Mouse (Mus musculus): ENCODE results near the gene Bbs1. TPM values are rescaled to one million over a fixed set of nuclear protein-coding genes. Genes with fewer than 3 reads are reported as not detected.

Gene Bbs1
- total and polyA plus RNA-seq, 3 experiments = 1.2 to 1.9 TPM; not detected in 1

DNA sequence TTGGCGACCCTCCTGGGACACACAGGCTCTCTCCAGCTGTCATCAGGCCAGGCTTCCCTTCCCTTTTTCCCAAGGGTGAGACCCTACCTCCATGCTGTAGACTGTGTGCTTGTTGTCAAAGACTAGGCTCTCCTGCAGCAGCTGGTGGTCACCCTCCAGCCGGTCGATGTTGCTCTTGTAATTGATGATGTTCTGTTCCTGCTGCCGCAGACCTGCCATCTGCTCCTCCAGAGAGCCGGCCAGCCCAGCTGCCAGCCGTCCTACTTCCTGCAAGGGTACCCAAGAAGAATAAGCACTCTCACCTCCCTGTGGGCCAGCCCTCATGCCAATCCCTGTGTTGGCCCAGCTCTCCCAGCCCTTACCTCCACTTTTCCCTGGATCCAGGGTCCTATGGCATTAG lies 43.4 kb downstream of the Bbs1 start (continued):
- TF ChIP-seq MAX (IDR thresholded peaks at IDR 0.05; ENCODE audit: low read length) (no peak), USF1 (IDR thresholded peaks at IDR 0.05; ENCODE audit: low read depth, low read length) (no peak), ZMIZ1 (IDR thresholded peaks at IDR 0.05; ENCODE audit: low read depth, low read length) (no peak), MAZ (IDR thresholded peaks at IDR 0.05; ENCODE audit: low read depth, low read length) (no peak), MAFK (IDR thresholded peaks at IDR 0.05; ENCODE audit: borderline replicate concordance, low read depth, low read length) (no peak)

DNA sequence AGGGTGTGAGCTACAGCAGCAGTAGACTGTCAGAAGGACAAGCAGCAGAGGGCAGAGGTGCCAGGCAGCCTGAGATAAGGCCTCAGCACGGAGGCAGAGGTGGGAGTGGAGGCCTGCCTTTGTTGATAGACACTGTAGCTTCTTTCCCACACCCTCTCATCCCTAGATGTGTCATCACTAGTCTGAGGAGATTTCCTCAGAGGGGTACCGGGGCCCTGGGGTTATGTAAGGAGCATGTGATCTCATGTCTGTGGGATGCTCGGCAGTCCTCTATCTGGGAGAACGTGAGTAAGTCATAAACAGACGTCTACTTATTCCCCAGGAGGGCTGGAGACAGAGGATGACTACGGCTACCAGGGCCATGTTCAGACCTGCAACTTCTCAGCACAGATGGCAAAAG lies 47.3 kb downstream of the Bbs1 start:
- H3K9me3 ChIP-seq (replicated peaks; ENCODE audit: insufficient read depth, low read length) = no peaks in the 10 kb centered on the region
- no peaks in the 10 kb centered on the region for H3K36me3 ChIP-seq (ENCODE audit: control insufficient read depth in 1 of 2, insufficient read depth in 2 of 2, low read length in 2 of 2)
- peaks cover 0 to 5% of the 10 kb centered on the region in 2 experiments; a peak in 1 of 4 replicates for H3K4me1 ChIP-seq (ENCODE audit: control insufficient read depth in 1 of 2, insufficient read depth in 2 of 2, low read length in 2 of 2)
- peaks cover 0 to 2% of the 10 kb centered on the region in 2 experiments; a peak in 1 of 4 replicates for H3K27me3 ChIP-seq (ENCODE audit: control insufficient read depth in 1 of 2, insufficient read depth in 2 of 2, low read length in 2 of 2)
- no peak overlapping the region for H3K9ac ChIP-seq (ENCODE audit: control insufficient read depth, low read depth, low read length, poor library complexity, severe bottlenecking)
- H3K27ac ChIP-seq (ENCODE audit: control insufficient read depth, low read depth, low read length) = no peak overlapping the region
- peak; percentile 43 for DNase-seq (ENCODE audit: low read depth, low spot score)
- H3K79me2 ChIP-seq (ENCODE audit: control insufficient read depth, insufficient read depth, low read length, poor library complexity) = no peaks in the 10 kb centered on the region
- TF ChIP-seq EP300 (IDR thresholded peaks at IDR 0.05; ENCODE audit: low read depth in 1 of 2, low read length in 2 of 2) (0 out of 4 replicates have a peak, but pooled peaks of 1 of the 2 experiments have one; percentile 30), GATA1 (IDR thresholded peaks at IDR 0.05; ENCODE audit: low read depth, low read length) (0 out of 2 replicates have a peak, but pooled peaks have one; percentile 11), RAD21 (IDR thresholded peaks at IDR 0.05; ENCODE audit: low read depth, low read length) (no peak), TAL1 (IDR thresholded peaks at IDR 0.05; ENCODE audit: low read length) (peak; percentile 61)
- H3K4me3 ChIP-seq (ENCODE audit: control insufficient read depth in 1 of 2, insufficient read depth in 1 of 2, low read depth in 2 of 2, low read length in 2 of 2) = no peak overlapping the region

DNA sequence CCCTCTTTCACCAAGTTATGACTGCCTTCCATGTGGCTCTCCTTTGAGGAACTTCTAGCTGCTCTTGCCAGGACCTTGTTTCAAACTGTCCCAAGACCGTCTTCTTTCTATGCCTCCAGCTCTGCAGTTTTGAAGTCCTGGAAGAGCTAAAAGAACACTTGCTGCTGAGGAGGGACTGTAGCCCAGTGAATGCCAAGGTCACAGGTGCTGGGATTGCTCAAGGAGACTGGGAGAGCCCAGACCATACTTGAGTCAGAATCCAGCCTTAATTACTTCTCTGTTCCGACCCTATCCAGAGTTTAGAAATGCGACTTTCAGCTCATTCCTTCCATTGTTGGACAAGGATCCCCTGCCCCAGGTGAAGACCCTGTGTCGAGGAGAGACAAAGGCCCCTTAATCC lies 50.5 kb downstream of the Bbs1 start:
- Histone ChIP-seq H3K4me3 (ENCODE audit: control insufficient read depth in 1 of 2, insufficient read depth in 1 of 2, low read depth in 2 of 2, low read length in 2 of 2) (no peak overlapping the region), H3K9ac (ENCODE audit: control insufficient read depth, low read depth, low read length, poor library complexity, severe bottlenecking) (no peak overlapping the region), H3K79me2 (ENCODE audit: control insufficient read depth, insufficient read depth, low read length, poor library complexity) (no peaks in the 10 kb centered on the region), H3K36me3 (ENCODE audit: control insufficient read depth in 1 of 2, insufficient read depth in 2 of 2, low read length in 2 of 2) (no peaks in the 10 kb centered on the region), H3K4me1 (ENCODE audit: control insufficient read depth in 1 of 2, insufficient read depth in 2 of 2, low read length in 2 of 2) (peaks cover 0 to 5% of the 10 kb centered on the region in 2 experiments; a peak in 1 of 4 replicates), H3K27ac (ENCODE audit: control insufficient read depth, low read depth, low read length) (no peak overlapping the region), H3K27me3 (ENCODE audit: control insufficient read depth in 1 of 2, insufficient read depth in 2 of 2, low read length in 2 of 2) (peaks cover 2 to 3% of the 10 kb centered on the region in 2 experiments; a peak in 2 of 4 replicates), H3K9me3 (replicated peaks; ENCODE audit: insufficient read depth, low read length) (no peaks in the 10 kb centered on the region)
- no peak for DNase-seq (ENCODE audit: low read depth, low spot score)
- no peak for TF ChIP-seq MXI1 (IDR thresholded peaks at IDR 0.05; ENCODE audit: low read depth, low read length)
- no peak for TF ChIP-seq TAL1 (IDR thresholded peaks at IDR 0.05; ENCODE audit: low read length)
- no peak for TF ChIP-seq TBP (IDR thresholded peaks at IDR 0.05; ENCODE audit: low read depth, low read length)
- no peak for TF ChIP-seq MYB (IDR thresholded peaks at IDR 0.05; ENCODE audit: low read depth, low read length)
- TF ChIP-seq KAT2A (conservative IDR thresholded peaks at IDR 0.05; ENCODE audit: low read depth, low read length) = no peak
- TF ChIP-seq HCFC1 (IDR thresholded peaks at IDR 0.05; ENCODE audit: low read depth, low read length) = no peak
